11 mouse cellular contexts compared by ENCODE assay signal in genomic region chr7:44444886-44445527, GRCm38 (mm10). TPM values are rescaled to one million over a fixed set of nuclear protein-coding genes. Genes with fewer than 3 reads are reported as not detected.
DNase-seq lines count a peak whose midpoint lies in the region; ATAC-seq and TF ChIP-seq lines count a peak whose summit lies in the region.
"Had no signal": no experiment of that assay in that cellular context is flagged by ENCODE, and none has a peak within 500 bp of the region (broad histone marks: within the 10 kb centered on the region; RNA-seq: fewer than 3 reads in every experiment).

No protein-coding gene starts in this region.

- H3K9me3 ChIP-seq in heart, embryonic 15.5 days (replicated peaks) = no peaks in the 10 kb centered on the region
- H3K9me3 ChIP-seq in midbrain, embryonic 13.5 days = no peaks in the 10 kb centered on the region
- no peaks in the 10 kb centered on the region for H3K9me3 ChIP-seq in lung, postnatal 0 days (ENCODE audit: low read length)
- H3K9me3 ChIP-seq: liver, embryonic 15.5 days had no signal

- peak; percentile 95 for DNase-seq in heart, adult 11 months
- DNase-seq in heart, postnatal 36 days = no peak
- peak; percentile 58 to 61 for DNase-seq in cerebellum, postnatal 25 days
- DNase-seq in layer of hippocampus, postnatal 25 days (ENCODE audit: extremely low spot score in 1 of 2, low spot score in 1 of 2) = no peak
- DNase-seq in lung, postnatal 0 days (ENCODE audit: low spot score) = no peak

- TF ChIP-seq CTCF in lung, postnatal 0 days (IDR thresholded peaks at IDR 0.05) = no peak

- ATAC-seq in heart, embryonic 15.5 days (replicated peaks; ENCODE audit: insufficient number of reproducible peaks, insufficient read depth, low FRiP score, low read depth) = no peak
- no peak for ATAC-seq in midbrain, embryonic 13.5 days
- ATAC-seq in lung, postnatal 0 days = no peak
- ATAC-seq in megakaryocyte-erythroid progenitor cell, adult 5-6 weeks (replicated peaks; ENCODE audit: low FRiP score, low TSS enrichment, poor library complexity, severe bottlenecking) = no peak
- ATAC-seq: Patski had no signal

- WGBS in heart, embryonic 15.5 days = 20% methylated on average over 29 of the region's 29 CpGs
- WGBS in midbrain, embryonic 13.5 days = 38% methylated on average over 29 of the region's 29 CpGs
- 18% methylated on average over 25 of the region's 29 CpGs for WGBS in lung, postnatal 0 days

- H3K27ac ChIP-seq in heart, embryonic 15.5 days = no peak overlapping the region
- peak overlapping the region; percentile 15 for H3K27ac ChIP-seq in midbrain, embryonic 13.5 days
- H3K27ac ChIP-seq in lung, postnatal 0 days (ENCODE audit: low read length) = no peak overlapping the region
- H3K27ac ChIP-seq: liver, embryonic 15.5 days had no signal

- intact Hi-C loops in heart, postnatal 36 days (cut with DNase I) = no loop called here

- peak overlapping the region; percentile 12; the same call in 1 of the 2 replicates for H3K4me3 ChIP-seq in heart, embryonic 15.5 days
- peak overlapping the region; percentile 88 for H3K4me3 ChIP-seq in midbrain, embryonic 13.5 days (replicated peaks)
- H3K4me3 ChIP-seq in lung, postnatal 0 days (ENCODE audit: low read depth, low read length) = no peak overlapping the region
- H3K4me3 ChIP-seq: liver, embryonic 15.5 days had no signal

- no peak for TF ChIP-seq EP300 in lung, postnatal 0 days (IDR thresholded peaks at IDR 0.05)

- H3K36me3 ChIP-seq in heart, embryonic 15.5 days = 0 out of 2 replicates have a peak, but pooled peaks cover 3% of the 10 kb centered on the region
- H3K36me3 ChIP-seq in midbrain, embryonic 13.5 days = peaks cover 52% of the 10 kb centered on the region
- no peaks in the 10 kb centered on the region for H3K36me3 ChIP-seq in lung, postnatal 0 days (ENCODE audit: insufficient read depth, low read length)
- H3K36me3 ChIP-seq: liver, embryonic 15.5 days had no signal

- H3K9ac ChIP-seq in heart, embryonic 15.5 days = peak overlapping the region; percentile 14; the same call in 1 of the 2 replicates
- peak overlapping the region; percentile 100 for H3K9ac ChIP-seq in midbrain, embryonic 13.5 days (replicated peaks)
- H3K9ac ChIP-seq in lung, postnatal 0 days (replicated peaks; ENCODE audit: low read depth) = no peak overlapping the region
- H3K9ac ChIP-seq: liver, embryonic 15.5 days had no signal

- peaks cover 49% of the 10 kb centered on the region for H3K4me1 ChIP-seq in heart, embryonic 15.5 days (replicated peaks)
- peaks cover 82% of the 10 kb centered on the region for H3K4me1 ChIP-seq in midbrain, embryonic 13.5 days (replicated peaks)
- H3K4me1 ChIP-seq in lung, postnatal 0 days (ENCODE audit: insufficient read depth, low read depth, low read length) = no peaks in the 10 kb centered on the region
- H3K4me1 ChIP-seq: liver, embryonic 15.5 days had no signal

- peaks cover 61% of the 10 kb centered on the region for H3K27me3 ChIP-seq in heart, embryonic 15.5 days
- H3K27me3 ChIP-seq in midbrain, embryonic 13.5 days = no peaks in the 10 kb centered on the region
- peaks cover 44% of the 10 kb centered on the region for H3K27me3 ChIP-seq in lung, postnatal 0 days (replicated peaks; ENCODE audit: insufficient read depth, low read length)

- peak overlapping the region; percentile 76 for H3K4me2 ChIP-seq in heart, embryonic 15.5 days
- peak overlapping the region; percentile 87 for H3K4me2 ChIP-seq in midbrain, embryonic 13.5 days (replicated peaks)
- no peak overlapping the region for H3K4me2 ChIP-seq in lung, postnatal 0 days (replicated peaks; ENCODE audit: low read depth, low read length)
- H3K4me2 ChIP-seq: liver, embryonic 15.5 days had no signal

RNA-seq across cellular contexts. Expression of gene Lrrc4b, which starts 16.2 kb away (rescaled TPM):
- total RNA-seq in heart, postnatal 36 days (2021) = 10 to 100 TPM; 20.5 to 21.6 TPM
- polyA plus RNA-seq in heart, embryonic 15.5 days (2015; fragmentation: Nextera tagmentation; extraction: Ambion mirVana) = 1.8 TPM in 2 replicates
- 15.7 and 16.4 TPM in 2 replicates for polyA plus RNA-seq in midbrain, embryonic 13.5 days (2015; fragmentation: Nextera tagmentation; extraction: Ambion mirVana)
- total RNA-seq in layer of hippocampus, postnatal 25 days (2021) = 100 to 1,000 TPM; 322 to 333 TPM
- polyA plus RNA-seq in lung, postnatal 0 days (2015; fragmentation: Nextera tagmentation; extraction: Ambion mirVana) = 0.51 and 0.76 TPM in 2 replicates
- total RNA-seq in megakaryocyte-erythroid progenitor cell, adult 5-6 weeks (2014; fragmentation: Nextera tagmentation) = not detected in 2 replicates
- not detected in 2 replicates for total RNA-seq in megakaryocyte-erythroid progenitor cell, adult 5-6 weeks (2017)
- polyA plus RNA-seq: liver, embryonic 15.5 days; thymus, postnatal 0 days had no signal

RNA-seq across cellular contexts. Expression of gene Aspdh, which starts 20.2 kb away (rescaled TPM):
- total RNA-seq in heart, postnatal 36 days (2021) = under 1 TPM; 0.65 to 0.75 TPM
- polyA plus RNA-seq in heart, embryonic 15.5 days (2015; fragmentation: Nextera tagmentation; extraction: Ambion mirVana) = 0.43 and 0.74 TPM in 2 replicates
- 8.6 and 10.8 TPM in 2 replicates for polyA plus RNA-seq in midbrain, embryonic 13.5 days (2015; fragmentation: Nextera tagmentation; extraction: Ambion mirVana)
- total RNA-seq in layer of hippocampus, postnatal 25 days (2021) = 10 to 100 TPM; 10.9 to 13.2 TPM
- polyA plus RNA-seq in lung, postnatal 0 days (2015; fragmentation: Nextera tagmentation; extraction: Ambion mirVana) = not detected in 2 replicates
- not detected in 2 replicates for total RNA-seq in megakaryocyte-erythroid progenitor cell, adult 5-6 weeks (2014; fragmentation: Nextera tagmentation)
- not detected in 2 replicates for total RNA-seq in megakaryocyte-erythroid progenitor cell, adult 5-6 weeks (2017)
- polyA plus RNA-seq: Patski; thymus, postnatal 0 days had no signal

RNA-seq across cellular contexts. Expression of gene Josd2, which starts 22.8 kb away (rescaled TPM):
- 100 to 1,000 TPM; 127 to 143 TPM for total RNA-seq in heart, postnatal 36 days (2021)
- polyA plus RNA-seq in heart, embryonic 15.5 days (2015; fragmentation: Nextera tagmentation; extraction: Ambion mirVana) = 134 and 146 TPM in 2 replicates
- 41.6 and 44.8 TPM in 2 replicates for polyA plus RNA-seq in midbrain, embryonic 13.5 days (2015; fragmentation: Nextera tagmentation; extraction: Ambion mirVana)
- 100 to 1,000 TPM; 102 to 107 TPM for total RNA-seq in layer of hippocampus, postnatal 25 days (2021)
- 93.7 and 110 TPM in 2 replicates for polyA plus RNA-seq in lung, postnatal 0 days (2015; fragmentation: Nextera tagmentation; extraction: Ambion mirVana)
- total RNA-seq in megakaryocyte-erythroid progenitor cell, adult 5-6 weeks (2014; fragmentation: Nextera tagmentation) = 73.4 and 96.5 TPM in 2 replicates
- total RNA-seq in megakaryocyte-erythroid progenitor cell, adult 5-6 weeks (2017) = 25.0 and 30.6 TPM in 2 replicates

RNA-seq across cellular contexts. Expression of gene Emc10, which starts 51.3 kb away (rescaled TPM):
- 10 to 100 TPM; 87.6 to 87.9 TPM for total RNA-seq in heart, postnatal 36 days (2021)
- 81.6 and 109 TPM in 2 replicates for polyA plus RNA-seq in heart, embryonic 15.5 days (2015; fragmentation: Nextera tagmentation; extraction: Ambion mirVana)
- polyA plus RNA-seq in midbrain, embryonic 13.5 days (2015; fragmentation: Nextera tagmentation; extraction: Ambion mirVana) = 118 and 129 TPM in 2 replicates
- 100 to 1,000 TPM; 207 to 212 TPM for total RNA-seq in layer of hippocampus, postnatal 25 days (2021)
- polyA plus RNA-seq in lung, postnatal 0 days (2015; fragmentation: Nextera tagmentation; extraction: Ambion mirVana) = 59.3 and 69.2 TPM in 2 replicates
- 62.8 and 83.9 TPM in 2 replicates for total RNA-seq in megakaryocyte-erythroid progenitor cell, adult 5-6 weeks (2014; fragmentation: Nextera tagmentation)
- 30.1 and 31.1 TPM in 2 replicates for total RNA-seq in megakaryocyte-erythroid progenitor cell, adult 5-6 weeks (2017)

RNA-seq across cellular contexts. Expression of gene Fam71e1, which starts 51.4 kb away (rescaled TPM):
- 1 to 10 TPM; 3.1 to 3.2 TPM for total RNA-seq in heart, postnatal 36 days (2021)
- 8.7 and 11.5 TPM in 2 replicates for polyA plus RNA-seq in heart, embryonic 15.5 days (2015; fragmentation: Nextera tagmentation; extraction: Ambion mirVana)
- 43.0 and 46.1 TPM in 2 replicates for polyA plus RNA-seq in midbrain, embryonic 13.5 days (2015; fragmentation: Nextera tagmentation; extraction: Ambion mirVana)
- total RNA-seq in layer of hippocampus, postnatal 25 days (2021) = 10 to 100 TPM; 18.6 to 22.8 TPM
- 11.4 and 12.0 TPM in 2 replicates for polyA plus RNA-seq in lung, postnatal 0 days (2015; fragmentation: Nextera tagmentation; extraction: Ambion mirVana)
- total RNA-seq in megakaryocyte-erythroid progenitor cell, adult 5-6 weeks (2014; fragmentation: Nextera tagmentation) = not detected in 2 replicates
- 0.75 TPM in 1 of 2 replicates, not detected in the other for total RNA-seq in megakaryocyte-erythroid progenitor cell, adult 5-6 weeks (2017)

Comparison
In these comparisons a context has a peak if more than half of its experiments do, and no peak if none do; other contexts are left out.
1. DNase-seq: peak in heart, adult 11 months (single experiment) and cerebellum, postnatal 25 days (2 of 2); none in heart, postnatal 36 days (0 of 2), layer of hippocampus, postnatal 25 days (0 of 2) and lung, postnatal 0 days (single experiment).
2. RNA of gene Lrrc4b, which starts 16.2 kb away (total RNA-seq): 322 to 333 TPM in layer of hippocampus, postnatal 25 days and 20.5 to 21.6 TPM in heart, postnatal 36 days; not detected in megakaryocyte-erythroid progenitor cell, adult 5-6 weeks; every median in the first group is over 10 times any median in the second.
3. RNA of gene Aspdh, which starts 20.2 kb away (total RNA-seq): 10.9 to 13.2 TPM in layer of hippocampus, postnatal 25 days; 0.65 to 0.75 TPM in heart, postnatal 36 days and not detected in megakaryocyte-erythroid progenitor cell, adult 5-6 weeks; every median in the first group is over 4 times any median in the second.